Mouse (Mus musculus) MEL (cell line): Measurements from ENCODE around the gene Klrb1a. TPM values are rescaled to one million over a fixed set of nuclear protein-coding genes. Genes with fewer than 3 reads are reported as not detected.

Experiments
- DNase-seq: peaks from one replicate; pipeline ENCODE4 v3.0.0; 2011; ENCODE audit warnings: low read depth, low spot score
- H3K27ac ChIP-seq: 2 replicates; pipeline ENCODE4 v1.5.1; 2012; ENCODE audit warnings: low read depth, mild to moderate bottlenecking, control low read depth, low read length, moderate library complexity; ENCODE audit not compliant: control insufficient read depth
- H3K27me3 ChIP-seq, 2 experiments: fragments of 150-350 bp in 1 of 2; sonication (generic) in 1 of 2; 2 replicates each; pipeline ENCODE4 v1.6.1; 2012; ENCODE audit warnings: low read length in 2 of 2, mild to moderate bottlenecking in 2 of 2, improper control_type of control experiment in 1 of 2, moderate library complexity in 1 of 2; ENCODE audit not compliant: insufficient read depth in 2 of 2, control insufficient read depth in 1 of 2
- H3K36me3 ChIP-seq, 2 experiments: 2 replicates each; pipeline ENCODE4 v1.6.1; 2012 to 2014; ENCODE audit warnings: low read length in 2 of 2, improper control_type of control experiment in 1 of 2, inconsistent platforms in 1 of 2, mild to moderate bottlenecking in 1 of 2; ENCODE audit not compliant: insufficient read depth in 2 of 2, control insufficient read depth in 1 of 2
- H3K4me1 ChIP-seq, 2 experiments: fragments of 150-350 bp in 1 of 2; sonication (generic) in 1 of 2; 2 replicates each; pipeline ENCODE4 v1.6.1; 2012; ENCODE audit warnings: low read length in 2 of 2, improper control_type of control experiment in 1 of 2, mild to moderate bottlenecking in 1 of 2; ENCODE audit not compliant: insufficient read depth in 2 of 2, control insufficient read depth in 1 of 2
- H3K4me3 ChIP-seq, 2 experiments: fragments of 150-350 bp in 1 of 2; sonication (generic) in 1 of 2; 2 replicates each; pipeline ENCODE4 v1.5.1; 2012; ENCODE audit warnings: low read depth in 2 of 2, low read length in 2 of 2, mild to moderate bottlenecking in 2 of 2, moderate library complexity in 2 of 2, control low read depth in 1 of 2, improper control_type of control experiment in 1 of 2; ENCODE audit not compliant: control insufficient read depth in 1 of 2, insufficient read depth in 1 of 2
- H3K79me2 ChIP-seq: 2 replicates; pipeline ENCODE4 v1.6.1; 2012; ENCODE audit warnings: mild to moderate bottlenecking, low read length, moderate library complexity; ENCODE audit not compliant: control insufficient read depth, poor library complexity, insufficient read depth
- H3K9ac ChIP-seq: 2 replicates; pipeline ENCODE4 v1.6.1; 2012; ENCODE audit warnings: low read depth, mild to moderate bottlenecking, control low read depth, low read length, moderate library complexity; ENCODE audit not compliant: control insufficient read depth, poor library complexity, severe bottlenecking
- H3K9me3 ChIP-seq: fragments of 150-350 bp; sonication (generic); replicated peaks from 2 replicates; pipeline ENCODE4 v1.6.1; 2012; ENCODE audit warnings: mild to moderate bottlenecking, low read length, improper control_type of control experiment, moderate library complexity; ENCODE audit not compliant: insufficient read depth
- BHLHE40 ChIP-seq: IDR thresholded peaks from 2 replicates; pipeline ENCODE4 v1.6.1; 2012; ENCODE audit warnings: low read depth, mild to moderate bottlenecking, inconsistent platforms, low read length, improper control_type of control experiment, borderline replicate concordance
- CHD1 ChIP-seq: IDR thresholded peaks from 2 replicates; pipeline ENCODE4 v1.6.1; 2012; ENCODE audit warnings: low read depth, mild to moderate bottlenecking, inconsistent platforms, low read length, improper control_type of control experiment
- CHD2 ChIP-seq: IDR thresholded peaks from 2 replicates; pipeline ENCODE4 v1.6.1; 2011; ENCODE audit warnings: low read length, improper control_type of control experiment
- CTCF ChIP-seq, 3 experiments: IDR thresholded peaks in 2 of 3; conservative IDR thresholded peaks in 1 of 3; 2 replicates each; pipeline ENCODE4 v1.5.1; 2011 to 2012; ENCODE audit warnings: low read length in 3 of 3, low read depth in 2 of 3, mild to moderate bottlenecking in 2 of 3, improper control_type of control experiment in 1 of 3, inconsistent platforms in 1 of 3, mixed read lengths in 1 of 3, moderate library complexity in 1 of 3; ENCODE audit not compliant: control insufficient read depth in 1 of 3, insufficient read depth in 1 of 3, poor library complexity in 1 of 3, severe bottlenecking in 1 of 3
- ELF1 ChIP-seq: IDR thresholded peaks from 2 replicates; pipeline ENCODE4 v1.6.1; 2014; ENCODE audit warnings: low read depth, mild to moderate bottlenecking, inconsistent platforms, low read length, improper control_type of control experiment, moderate library complexity
- ETS1 ChIP-seq: IDR thresholded peaks from 2 replicates; pipeline ENCODE4 v1.6.1; 2012; ENCODE audit warnings: low read depth, mild to moderate bottlenecking, inconsistent platforms, low read length, improper control_type of control experiment, moderate library complexity
- GABPA ChIP-seq: IDR thresholded peaks from 2 replicates; pipeline ENCODE4 v1.6.1; 2012; ENCODE audit warnings: low read depth, mild to moderate bottlenecking, inconsistent platforms, low read length, improper control_type of control experiment, moderate library complexity
- KAT2A ChIP-seq: conservative IDR thresholded peaks from 2 replicates; pipeline ENCODE4 v1.6.1; 2012; ENCODE audit warnings: low read depth, low read length, improper control_type of control experiment, inconsistent platforms
- MAX ChIP-seq: IDR thresholded peaks from 2 replicates; pipeline ENCODE4 v1.6.1; 2011; ENCODE audit warnings: low read length, improper control_type of control experiment
- MAZ ChIP-seq: IDR thresholded peaks from 2 replicates; pipeline ENCODE4 v1.6.1; 2012; ENCODE audit warnings: low read depth, mild to moderate bottlenecking, inconsistent platforms, low read length, improper control_type of control experiment
- MEF2A ChIP-seq: IDR thresholded peaks from 2 replicates; pipeline ENCODE4 v1.6.1; 2014; ENCODE audit warnings: low read depth, mild to moderate bottlenecking, inconsistent platforms, low read length, improper control_type of control experiment; ENCODE audit not compliant: poor library complexity, insufficient replicate concordance, severe bottlenecking; ENCODE audit errors: extremely low read depth
- MYC ChIP-seq: IDR thresholded peaks from 2 replicates; pipeline ENCODE4 v1.6.1; 2011; ENCODE audit warnings: low read depth, mild to moderate bottlenecking, low read length, improper control_type of control experiment, moderate library complexity
- NELFE ChIP-seq: IDR thresholded peaks from 2 replicates; pipeline ENCODE4 v1.6.1; 2011; ENCODE audit warnings: low read depth, low read length, improper control_type of control experiment
- NRF1 ChIP-seq: IDR thresholded peaks from 2 replicates; pipeline ENCODE4 v1.6.1; 2014; ENCODE audit warnings: low read depth, mild to moderate bottlenecking, inconsistent platforms, low read length, improper control_type of control experiment, moderate library complexity; ENCODE audit not compliant: poor library complexity, insufficient read depth, severe bottlenecking
- RAD21 ChIP-seq: IDR thresholded peaks from 2 replicates; pipeline ENCODE4 v1.6.1; 2011; ENCODE audit warnings: mild to moderate bottlenecking, low read depth, low read length, improper control_type of control experiment
- RCOR1 ChIP-seq: IDR thresholded peaks from 2 replicates; pipeline ENCODE4 v1.6.1; 2012; ENCODE audit warnings: low read depth, mild to moderate bottlenecking, inconsistent platforms, low read length, improper control_type of control experiment
- SMC3 ChIP-seq: IDR thresholded peaks from 2 replicates; pipeline ENCODE4 v1.6.1; 2011; ENCODE audit warnings: low read depth, low read length, improper control_type of control experiment
- TAL1 ChIP-seq: IDR thresholded peaks from 2 replicates; pipeline ENCODE4 v1.6.1; 2012; ENCODE audit warnings: mild to moderate bottlenecking, inconsistent platforms, low read length, moderate library complexity, mixed read lengths
- TBP ChIP-seq: IDR thresholded peaks from 2 replicates; pipeline ENCODE4 v1.8.0; 2011; ENCODE audit warnings: low read depth, low read length, improper control_type of control experiment
- TCF12 ChIP-seq: IDR thresholded peaks from 2 replicates; pipeline ENCODE4 v1.6.1; 2014; ENCODE audit warnings: low read depth, mild to moderate bottlenecking, inconsistent platforms, low read length, improper control_type of control experiment, moderate library complexity
- UBTF ChIP-seq: IDR thresholded peaks from 2 replicates; pipeline ENCODE4 v1.6.1; 2012; ENCODE audit warnings: low read depth, mild to moderate bottlenecking, inconsistent platforms, low read length, improper control_type of control experiment, moderate library complexity, borderline replicate concordance; ENCODE audit not compliant: insufficient read depth
- USF2 ChIP-seq, 2 experiments: IDR thresholded peaks; 2 replicates each; pipeline ENCODE4 v1.6.1; 2011 to 2012; ENCODE audit warnings: improper control_type of control experiment in 2 of 2, low read length in 2 of 2, borderline replicate concordance in 1 of 2, inconsistent platforms in 1 of 2, low read depth in 1 of 2, mild to moderate bottlenecking in 1 of 2; ENCODE audit not compliant: insufficient read depth in 1 of 2
- ZKSCAN1 ChIP-seq: IDR thresholded peaks from 2 replicates; pipeline ENCODE4 v1.6.1; 2012; ENCODE audit warnings: low read depth, mild to moderate bottlenecking, inconsistent platforms, low read length, improper control_type of control experiment, moderate library complexity
- ZNF384 ChIP-seq: IDR thresholded peaks from 2 replicates; pipeline ENCODE4 v1.6.1; 2012; ENCODE audit warnings: low read depth, mild to moderate bottlenecking, inconsistent platforms, low read length, improper control_type of control experiment
- polyA plus RNA-seq, 2 experiments: library from polyadenylated mRNA; stranded (reverse) in 1 of 2; unstranded in 1 of 2; fragments of >175 nt in 1 of 2; fragments of >200 nt in 1 of 2; gene quantifications; 2 replicates each; pipeline versions ENCODE4 v1.2.1 to v1.2.4; 2012; ENCODE audit warnings: low replicate concordance in 2 of 2, low read depth in 1 of 2; ENCODE audit not compliant: insufficient read length in 2 of 2, insufficient read depth in 1 of 2, missing spikeins in 1 of 2
- total RNA-seq: library from RNA; depleted of rRNA; stranded (reverse); fragments of 300-350 nt; gene quantifications from 2 replicates; pipeline ENCODE4 v1.2.3, GENCODE M21; 2012

Gene Klrb1a
- total and polyA plus RNA-seq, 3 experiments = not detected

GRCm38 (mm10) chr6:128584070-128584660, 39.2 kb downstream of the Klrb1a start:
- H3K9ac ChIP-seq = no peak overlapping the region
- no peak overlapping the region for H3K4me3 ChIP-seq
- no peaks in the 10 kb centered on the region for H3K79me2 ChIP-seq
- no peaks in the 10 kb centered on the region for H3K9me3 ChIP-seq
- TF ChIP-seq BHLHE40 (no peak), CHD1 (no peak), MAX (no peak), NRF1 (no peak), MEF2A (no peak), TCF12 (no peak), TAL1 (no peak), ZNF384 (no peak), CTCF (IDR thresholded peaks at IDR 0.05 in 2 of 3, conservative IDR thresholded peaks at IDR 0.05 in 1 of 3; ENCODE audit: control insufficient read depth in 1 of 3, insufficient read depth in 1 of 3, low read depth in 2 of 3, low read length in 3 of 3, poor library complexity in 1 of 3, severe bottlenecking in 1 of 3) (no peak), TBP (no peak), RAD21 (no peak), USF2 (IDR thresholded peaks at IDR 0.05; ENCODE audit: borderline replicate concordance in 1 of 2, insufficient read depth in 1 of 2, low read depth in 1 of 2, low read length in 2 of 2) (no peak), RCOR1 (no peak), ETS1 (no peak), SMC3 (no peak), ELF1 (no peak), MAZ (no peak), UBTF (no peak), GABPA (no peak)
- TF ChIP-seq, all 39 proteins: peak for 0
- peaks cover 0 to 7% of the 10 kb centered on the region in 2 experiments; a peak in 2 of 4 replicates for H3K36me3 ChIP-seq
- no peak for DNase-seq
- H3K4me1 ChIP-seq = peaks cover 0 to 6% of the 10 kb centered on the region in 2 experiments; a peak in 1 of 4 replicates
- no peak overlapping the region for H3K27ac ChIP-seq
- H3K27me3 ChIP-seq = no peaks in the 10 kb centered on the region

DNA sequence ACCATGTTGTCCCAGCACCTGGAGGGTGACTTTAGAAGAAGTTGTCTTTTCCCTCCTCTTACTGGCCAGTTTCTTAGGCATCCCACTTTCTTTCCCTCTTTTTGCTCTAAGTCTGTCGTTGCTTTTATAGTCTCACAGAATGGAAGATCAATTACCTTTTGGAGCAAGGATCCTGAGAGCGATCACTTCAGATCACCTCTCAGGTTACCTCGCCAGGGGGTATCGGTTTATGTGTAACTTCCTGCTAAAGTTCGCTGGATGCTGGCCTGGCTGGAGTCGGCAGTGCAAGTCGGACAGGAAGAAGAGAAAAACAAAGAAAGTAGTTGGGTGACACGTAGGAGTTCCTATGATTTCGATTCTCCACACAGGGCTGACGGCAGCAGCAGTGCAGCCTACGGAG, 41.8 kb downstream of the Klrb1a start, which contains the start of gene A2ml1:
Gene A2ml1 (minus strand): TSS at position 101 of the 400 bp plus-strand sequence.
- Histone ChIP-seq H3K9me3 (no peaks in the 10 kb centered on the region), H3K27me3 (no peaks in the 10 kb centered on the region), H3K4me1 (no peaks in the 10 kb centered on the region), H3K9ac (no peak within 1 kb of the TSS), H3K36me3 (no peaks in the 10 kb centered on the region), H3K27ac (no peak within 1 kb of the TSS), H3K79me2 (no peaks in the 10 kb centered on the region), H3K4me3 (no peak within 1 kb of the TSS)
- TF ChIP-seq ZKSCAN1 = no peak
- no peak for TF ChIP-seq BHLHE40
- TF ChIP-seq CHD2 = no peak
- TF ChIP-seq NELFE = no peak
- no peak for TF ChIP-seq KAT2A
- no peak for TF ChIP-seq MYC
- no peak for TF ChIP-seq UBTF
- no peak for DNase-seq
